Mouse (Mus musculus) intestine, postnatal 0 days (tissue): ENCODE data around the gene Icos. TPM values are rescaled to one million over a fixed set of nuclear protein-coding genes. Genes with fewer than 3 reads are reported as not detected.

ENCODE experiments used
- ATAC-seq: fragments of 200-750 bp; cut with Nextera tagmentation; 2 replicates; pipeline ENCODE4 v1.8.0; 2017; ENCODE audit warnings: mild to moderate bottlenecking, moderate TSS enrichment, moderate library complexity
- H3K27ac ChIP-seq: fragments of 300-500 bp; sonication (generic); 2 replicates; pipeline ENCODE4 v1.5.1; 2014; ENCODE audit warnings: mild to moderate bottlenecking, low read depth, low read length, moderate library complexity
- H3K27me3 ChIP-seq: fragments of 300-500 bp; sonication (generic); replicated peaks from 2 replicates; pipeline ENCODE4 v1.6.1; 2014; ENCODE audit warnings: low read length, mixed read lengths; ENCODE audit not compliant: control insufficient read depth, insufficient read depth
- H3K36me3 ChIP-seq: fragments of 300-500 bp; sonication (generic); 2 replicates; pipeline ENCODE4 v1.6.1; 2014; ENCODE audit warnings: mild to moderate bottlenecking, moderate library complexity; ENCODE audit not compliant: control insufficient read depth, insufficient read depth
- H3K4me1 ChIP-seq: fragments of 300-500 bp; sonication (generic); replicated peaks from 2 replicates; pipeline ENCODE4 v1.6.1; 2014; ENCODE audit warnings: antibody characterized with exemption, low read length, mixed read lengths; ENCODE audit not compliant: control insufficient read depth, insufficient read depth
- H3K4me2 ChIP-seq: fragments of 300-500 bp; sonication (generic); replicated peaks from 2 replicates; pipeline ENCODE4 v1.6.1; 2014; ENCODE audit warnings: low read depth, mild to moderate bottlenecking, moderate library complexity
- H3K4me3 ChIP-seq: fragments of 300-500 bp; sonication (generic); 2 replicates; pipeline ENCODE4 v1.5.1; 2014; ENCODE audit warnings: low read depth, low read length
- H3K9ac ChIP-seq: fragments of 300-500 bp; sonication (generic); 2 replicates; pipeline ENCODE4 v1.6.1; 2014; ENCODE audit warnings: mild to moderate bottlenecking, low read depth, low read length
- H3K9me3 ChIP-seq: fragments of 300-500 bp; sonication (generic); 2 replicates; pipeline ENCODE4 v1.6.1; 2016; ENCODE audit warnings: mixed run types; ENCODE audit not compliant: control insufficient read depth
- CTCF ChIP-seq: sonication (generic); IDR thresholded peaks from 2 replicates; pipeline ENCODE4 v1.5.1; 2016; ENCODE audit warnings: low read depth, mild to moderate bottlenecking, control low read depth, antibody characterized with exemption, moderate library complexity
- WGBS: fragments of 180-500 bp; shearing (Covaris S2); extraction: QIAGEN DNeasy Blood & Tissue Kit; methylation state at CpG from one replicate; pipeline ENCODE4 v1.1.7; 2014; 5-methylcytosine and 5-hydroxymethylcytosine counted together
- polyA plus RNA-seq: library from polyadenylated mRNA; unstranded; fragments of >200 nt; fragmentation: Nextera tagmentation; extraction: Ambion mirVana; gene quantifications from 2 replicates; pipeline ENCODE4 v1.2.1, GENCODE M21; 2015

Icos gene
- polyA plus RNA-seq, 1 experiment from 2014 or later = 0.18 TPM

GRCm38 (mm10) chr1:60938974-60939373 is 38.8 kb upstream of the Icos start:
- Histone ChIP-seq H3K27ac (no peak overlapping the region), H3K9ac (no peak overlapping the region), H3K4me3 (no peak overlapping the region), H3K36me3 (no peaks in the 10 kb centered on the region), H3K9me3 (no peaks in the 10 kb centered on the region), H3K4me1 (no peaks in the 10 kb centered on the region), H3K4me2 (no peak overlapping the region), H3K27me3 (no peaks in the 10 kb centered on the region)
- no peak for TF ChIP-seq CTCF
- ATAC-seq = no peak
- WGBS = 88% methylated on average over 5 of the region's 5 CpGs

GRCm38 (mm10) chr1:60940023-60940422 is 37.7 kb upstream of the Icos start:
- Histone ChIP-seq H3K27ac (no peak overlapping the region), H3K9me3 (no peaks in the 10 kb centered on the region), H3K4me2 (no peak overlapping the region), H3K9ac (no peak overlapping the region), H3K4me3 (no peak overlapping the region), H3K36me3 (no peaks in the 10 kb centered on the region), H3K27me3 (no peaks in the 10 kb centered on the region), H3K4me1 (no peaks in the 10 kb centered on the region)
- no peak for ATAC-seq
- WGBS = 71% methylated on average over 3 of the region's 3 CpGs
- TF ChIP-seq CTCF = no peak

GRCm38 (mm10) chr1:60940620-60941019 is 37.1 kb upstream of the Icos start:
- ATAC-seq = no peak
- H3K4me1 ChIP-seq = no peaks in the 10 kb centered on the region
- no peaks in the 10 kb centered on the region for H3K36me3 ChIP-seq
- no peaks in the 10 kb centered on the region for H3K27me3 ChIP-seq
- WGBS = 85% methylated on average over 1 of the region's 1 CpGs
- no peak overlapping the region for H3K9ac ChIP-seq
- no peak overlapping the region for H3K27ac ChIP-seq
- TF ChIP-seq CTCF = no peak
- H3K4me2 ChIP-seq = no peak overlapping the region
- H3K4me3 ChIP-seq = no peak overlapping the region
- H3K9me3 ChIP-seq = no peaks in the 10 kb centered on the region

- Histone ChIP-seq H3K27me3 (no peaks in the 10 kb centered on the region), H3K27ac (no peak overlapping the region), H3K4me2 (no peak overlapping the region), H3K9ac (no peak overlapping the region), H3K4me3 (no peak overlapping the region), H3K4me1 (no peaks in the 10 kb centered on the region), H3K36me3 (no peaks in the 10 kb centered on the region), H3K9me3 (no peaks in the 10 kb centered on the region)
- 91% methylated on average over 5 of the region's 5 CpGs for WGBS
- no peak for TF ChIP-seq CTCF
- ATAC-seq = no peak
These were observed 36.4 kb upstream of the Icos start for GRCm38 (mm10) chr1:60941056-60942048.

- no peaks in the 10 kb centered on the region for H3K36me3 ChIP-seq
- no peak for TF ChIP-seq CTCF
- ATAC-seq = no peak
- WGBS = 86% methylated on average over 2 of the region's 2 CpGs
- H3K9ac ChIP-seq = no peak overlapping the region
- no peak overlapping the region for H3K4me2 ChIP-seq
- no peaks in the 10 kb centered on the region for H3K27me3 ChIP-seq
- no peak overlapping the region for H3K4me3 ChIP-seq
- no peaks in the 10 kb centered on the region for H3K4me1 ChIP-seq
- H3K9me3 ChIP-seq = no peaks in the 10 kb centered on the region
- H3K27ac ChIP-seq = no peak overlapping the region
These were observed 34.8 kb upstream of the Icos start for GRCm38 (mm10) chr1:60942921-60943320.

- no peaks in the 10 kb centered on the region for H3K36me3 ChIP-seq
- no peak for TF ChIP-seq CTCF
- no peak overlapping the region for H3K4me2 ChIP-seq
- WGBS = 85% methylated on average over 8 of the region's 8 CpGs
- H3K27me3 ChIP-seq = no peaks in the 10 kb centered on the region
- no peak overlapping the region for H3K9ac ChIP-seq
- no peaks in the 10 kb centered on the region for H3K4me1 ChIP-seq
- no peak for ATAC-seq
- no peak overlapping the region for H3K4me3 ChIP-seq
- no peaks in the 10 kb centered on the region for H3K9me3 ChIP-seq
- H3K27ac ChIP-seq = no peak overlapping the region
These were observed 31.9 kb upstream of the Icos start for GRCm38 (mm10) chr1:60945633-60946401.
